Mouse (Mus musculus): Measurements from ENCODE around the gene Ppm1l.

DNA sequence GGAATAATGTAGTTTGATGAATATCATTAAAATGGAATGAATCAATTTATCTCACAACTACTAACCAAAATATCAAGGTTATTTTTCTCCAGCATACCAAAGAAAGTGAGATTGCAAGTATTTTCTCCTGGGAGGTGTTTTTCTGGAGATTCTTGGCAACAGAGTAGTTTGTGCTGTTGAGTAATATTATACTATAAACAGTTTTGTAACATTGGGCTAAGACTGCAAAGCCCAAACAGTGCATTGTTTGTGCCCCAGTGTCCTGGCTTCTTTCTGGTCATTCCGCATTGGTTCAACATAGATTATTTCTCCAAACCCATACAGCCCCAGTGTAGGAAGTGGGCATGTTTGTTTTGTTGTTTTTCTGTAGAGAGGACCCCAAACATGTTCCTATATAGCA lies 227.1 kb downstream of the Ppm1l start:
- TF ChIP-seq MAX (IDR thresholded peaks at IDR 0.05; ENCODE audit: low read depth) (no peak), TCF12 (IDR thresholded peaks at IDR 0.05; ENCODE audit: insufficient read depth, poor library complexity, severe bottlenecking) (no peak), POLR2A (IDR thresholded peaks at IDR 0.05; ENCODE audit: insufficient read length, low read depth) (no peak), USF1 (IDR thresholded peaks at IDR 0.05; ENCODE audit: low read depth) (no peak), SRF (IDR thresholded peaks at IDR 0.05; ENCODE audit: control insufficient read depth, insufficient read length, low read depth) (no peak), MYOD1 (IDR thresholded peaks at IDR 0.05; ENCODE audit: control insufficient read depth in 1 of 3, insufficient read length in 2 of 3, low read depth in 2 of 3) (no peak), E2F4 (IDR thresholded peaks at IDR 0.05; ENCODE audit: insufficient read depth) (no peak), TCF3 (IDR thresholded peaks at IDR 0.05; ENCODE audit: insufficient read length, low read depth) (no peak), REST (IDR thresholded peaks at IDR 0.05; ENCODE audit: insufficient read depth, insufficient read length) (no peak), POLR2AphosphoS2 (IDR thresholded peaks at IDR 0.05; ENCODE audit: insufficient read length, low read depth) (no peak), CEBPB (IDR thresholded peaks at IDR 0.05; ENCODE audit: insufficient read depth, poor library complexity, severe bottlenecking) (no peak), MYOG (IDR thresholded peaks at IDR 0.05; ENCODE audit: control insufficient read depth in 1 of 3, insufficient read depth in 1 of 3, insufficient read length in 2 of 3, low read depth in 2 of 3) (no peak)

Data from myocyte (in vitro differentiated cells).